Mouse (Mus musculus): ENCODE measurements around the gene Commd6. TPM values are rescaled to one million over a fixed set of nuclear protein-coding genes. Genes with fewer than 3 reads are reported as not detected.

The Commd6 gene
- polyA plus RNA-seq, 1 experiment from 2014 or later, result 103 TPM

- no peaks in the 10 kb centered on the region for H3K36me3 ChIP-seq (ENCODE audit: control insufficient read depth, insufficient read depth, low read length)
- H3K4me3 ChIP-seq (replicated peaks; ENCODE audit: low read length), result no peak overlapping the region
- ATAC-seq (ENCODE audit: insufficient read depth, low FRiP score), result no peak
- WGBS, result 65% methylated on average over 7 of the region's 7 CpGs
- no peaks in the 10 kb centered on the region for H3K4me1 ChIP-seq (ENCODE audit: control insufficient read depth, insufficient read depth, low read length)
- no peaks in the 10 kb centered on the region for H3K27me3 ChIP-seq (ENCODE audit: control insufficient read depth, insufficient read depth, low read length)
- no peak overlapping the region for H3K9ac ChIP-seq (ENCODE audit: low read length)
- no peak overlapping the region for H3K4me2 ChIP-seq (ENCODE audit: low read depth, low read length)
- H3K9me3 ChIP-seq (replicated peaks; ENCODE audit: control insufficient read depth, low read length), result no peaks in the 10 kb centered on the region
- H3K27ac ChIP-seq (ENCODE audit: low read length), result no peak overlapping the region
Measured at GRCm38 (mm10) chr14:101586096-101586495, 54.4 kb downstream of the Commd6 start.

Other genes with a start within 250 kb of the Commd6 start
- gene Tbc1d4, start 31.5 kb downstream of the Commd6 start, polyA plus RNA-seq (2015; fragmentation: Nextera tagmentation; extraction: Ambion mirVana), result 7.3 and 8.7 TPM in 2 replicates
- 130 and 131 TPM in 2 replicates for gene Uchl3, start 13.3 kb upstream of the Commd6 start, polyA plus RNA-seq (2015; fragmentation: Nextera tagmentation; extraction: Ambion mirVana)
- 1.7 TPM in 1 of 2 replicates, not detected in the other for gene Gm9922, start 89.1 kb upstream of the Commd6 start, polyA plus RNA-seq (2015; fragmentation: Nextera tagmentation; extraction: Ambion mirVana)
- 29.1 and 34.2 TPM in 2 replicates for gene Lmo7, start 89.3 kb upstream of the Commd6 start, polyA plus RNA-seq (2015; fragmentation: Nextera tagmentation; extraction: Ambion mirVana)

Measured in stomach, embryonic 16.5 days (tissue).